Mouse (Mus musculus): ENCODE measurements at regions not wholly inside any gene's neighbourhood (a gene's known extent, or its start where the extent isn't known, plus 50 kb on each side); places are given as distances from the start of the nearest gene placed in this dataset.

- Histone ChIP-seq H3K9ac (ENCODE audit: insufficient read depth, low read depth) (no peak overlapping the region), H3K4me1 (ENCODE audit: control insufficient read depth in 1 of 2, insufficient read depth in 2 of 2) (peaks cover 0 to 16% of the 10 kb centered on the region in 2 experiments; a peak in 2 of 4 replicates), H3K9me3 (replicated peaks; ENCODE audit: low read length) (no peaks in the 10 kb centered on the region), H3K4me3 (replicated peaks in 1 of 3; ENCODE audit: low read depth in 2 of 3, low read length in 2 of 3, poor library complexity in 1 of 3) (no peak overlapping the region), H3K79me2 (replicated peaks; ENCODE audit: control insufficient read depth, extremely low read depth, insufficient read depth, poor library complexity, severe bottlenecking) (no peaks in the 10 kb centered on the region), H3K27me3 (replicated peaks) (no peaks in the 10 kb centered on the region), H3K36me3 (replicated peaks in 1 of 2; ENCODE audit: control insufficient read depth in 1 of 2, insufficient read depth in 1 of 2, low read length in 1 of 2) (no peaks in the 10 kb centered on the region), H3K27ac (ENCODE audit: insufficient read depth, low read depth) (no peak overlapping the region), H3K4me2 (ENCODE audit: insufficient read depth, low read depth, poor library complexity, severe bottlenecking) (no peak overlapping the region)
- in situ Hi-C loops (cut with MboI; ENCODE audit: low pct_ligation_motif_present, low pct_unique_long_range_greater_than_20kb, low sequenced_read_pairs) = no loop called here
- no peak for DNase-seq (ENCODE audit: extremely low read depth)
- dilution Hi-C loops (cut with MboI; ENCODE audit: extremely low pct_ligation_motif_present, extremely low pct_unique_long_range_greater_than_20kb, low sequenced_read_pairs) = no loop called here
- TF ChIP-seq JUND (conservative IDR thresholded peaks at IDR 0.05; ENCODE audit: low read depth, low read length) (no peak), BHLHE40 (IDR thresholded peaks at IDR 0.05; ENCODE audit: low read depth, low read length) (no peak), ZKSCAN1 (IDR thresholded peaks at IDR 0.05; ENCODE audit: borderline replicate concordance, low read depth, low read length) (no peak), MAFK (IDR thresholded peaks at IDR 0.05; ENCODE audit: insufficient replicate concordance, low read length) (no peak), CHD2 (IDR thresholded peaks at IDR 0.05; ENCODE audit: low read length) (no peak), EP300 (IDR thresholded peaks at IDR 0.05; ENCODE audit: low read length) (no peak), JUN (IDR thresholded peaks at IDR 0.05; ENCODE audit: insufficient read depth, low read depth, low read length) (no peak), GABPA (IDR thresholded peaks at IDR 0.05; ENCODE audit: insufficient replicate concordance, low read depth, low read length) (no peak)
These were observed 290.7 kb upstream of the Clec14a start for GRCm38 (mm10) chr12:58559833-58560232.

- no peak overlapping the region for H3K27ac ChIP-seq (ENCODE audit: insufficient read depth, low read depth)
- no peaks in the 10 kb centered on the region for H3K9me3 ChIP-seq (replicated peaks; ENCODE audit: low read length)
- no peak overlapping the region for H3K4me2 ChIP-seq (ENCODE audit: insufficient read depth, low read depth, poor library complexity, severe bottlenecking)
- no peak overlapping the region for H3K4me3 ChIP-seq (replicated peaks in 1 of 3; ENCODE audit: low read depth in 2 of 3, low read length in 2 of 3, poor library complexity in 1 of 3)
- H3K9ac ChIP-seq (ENCODE audit: insufficient read depth, low read depth) = no peak overlapping the region
- no peaks in the 10 kb centered on the region for H3K27me3 ChIP-seq (replicated peaks)
- TF ChIP-seq JUN (IDR thresholded peaks at IDR 0.05; ENCODE audit: insufficient read depth, low read depth, low read length) (no peak), ZNF384 (IDR thresholded peaks at IDR 0.05; ENCODE audit: low read depth, low read length) (no peak), MAFK (IDR thresholded peaks at IDR 0.05; ENCODE audit: insufficient replicate concordance, low read length) (no peak)
- H3K36me3 ChIP-seq (replicated peaks in 1 of 2; ENCODE audit: control insufficient read depth in 1 of 2, insufficient read depth in 1 of 2, low read length in 1 of 2) = no peaks in the 10 kb centered on the region
- no peaks in the 10 kb centered on the region for H3K79me2 ChIP-seq (replicated peaks; ENCODE audit: control insufficient read depth, extremely low read depth, insufficient read depth, poor library complexity, severe bottlenecking)
- dilution Hi-C loops (cut with MboI; ENCODE audit: extremely low pct_ligation_motif_present, extremely low pct_unique_long_range_greater_than_20kb, low sequenced_read_pairs) (no loop called here), in situ Hi-C loops (cut with MboI; ENCODE audit: low pct_ligation_motif_present, low pct_unique_long_range_greater_than_20kb, low sequenced_read_pairs) (no loop called here)
- DNase-seq (ENCODE audit: extremely low read depth) = no peak
- peaks cover 0 to 16% of the 10 kb centered on the region in 2 experiments; a peak in 2 of 4 replicates for H3K4me1 ChIP-seq (ENCODE audit: control insufficient read depth in 1 of 2, insufficient read depth in 2 of 2)
These were observed 288.2 kb upstream of the Clec14a start for GRCm38 (mm10) chr12:58557261-58557660.

GRCm38 (mm10) chr12:58556741-58557140, 287.7 kb upstream of the Clec14a start:
- H3K79me2 ChIP-seq (replicated peaks; ENCODE audit: control insufficient read depth, extremely low read depth, insufficient read depth, poor library complexity, severe bottlenecking) = no peaks in the 10 kb centered on the region
- no peak overlapping the region for H3K4me2 ChIP-seq (ENCODE audit: insufficient read depth, low read depth, poor library complexity, severe bottlenecking)
- no peaks in the 10 kb centered on the region for H3K9me3 ChIP-seq (replicated peaks; ENCODE audit: low read length)
- H3K4me1 ChIP-seq (ENCODE audit: control insufficient read depth in 1 of 2, insufficient read depth in 2 of 2) = peaks cover 0 to 16% of the 10 kb centered on the region in 2 experiments; a peak in 2 of 4 replicates
- DNase-seq (ENCODE audit: extremely low read depth) = no peak
- no peaks in the 10 kb centered on the region for H3K27me3 ChIP-seq (replicated peaks)
- in situ Hi-C loops (cut with MboI; ENCODE audit: low pct_ligation_motif_present, low pct_unique_long_range_greater_than_20kb, low sequenced_read_pairs) (no loop called here), dilution Hi-C loops (cut with MboI; ENCODE audit: extremely low pct_ligation_motif_present, extremely low pct_unique_long_range_greater_than_20kb, low sequenced_read_pairs) (no loop called here)
- H3K4me3 ChIP-seq (replicated peaks in 1 of 3; ENCODE audit: low read depth in 2 of 3, low read length in 2 of 3, poor library complexity in 1 of 3) = no peak overlapping the region
- no peak overlapping the region for H3K9ac ChIP-seq (ENCODE audit: insufficient read depth, low read depth)
- no peak overlapping the region for H3K27ac ChIP-seq (ENCODE audit: insufficient read depth, low read depth)
- TF ChIP-seq ZC3H11A (IDR thresholded peaks at IDR 0.05; ENCODE audit: low read depth, low read length) = no peak
- no peaks in the 10 kb centered on the region for H3K36me3 ChIP-seq (replicated peaks in 1 of 2; ENCODE audit: control insufficient read depth in 1 of 2, insufficient read depth in 1 of 2, low read length in 1 of 2)
